Mouse (Mus musculus): ENCODE measurements around the gene Gm36210.

DNA sequence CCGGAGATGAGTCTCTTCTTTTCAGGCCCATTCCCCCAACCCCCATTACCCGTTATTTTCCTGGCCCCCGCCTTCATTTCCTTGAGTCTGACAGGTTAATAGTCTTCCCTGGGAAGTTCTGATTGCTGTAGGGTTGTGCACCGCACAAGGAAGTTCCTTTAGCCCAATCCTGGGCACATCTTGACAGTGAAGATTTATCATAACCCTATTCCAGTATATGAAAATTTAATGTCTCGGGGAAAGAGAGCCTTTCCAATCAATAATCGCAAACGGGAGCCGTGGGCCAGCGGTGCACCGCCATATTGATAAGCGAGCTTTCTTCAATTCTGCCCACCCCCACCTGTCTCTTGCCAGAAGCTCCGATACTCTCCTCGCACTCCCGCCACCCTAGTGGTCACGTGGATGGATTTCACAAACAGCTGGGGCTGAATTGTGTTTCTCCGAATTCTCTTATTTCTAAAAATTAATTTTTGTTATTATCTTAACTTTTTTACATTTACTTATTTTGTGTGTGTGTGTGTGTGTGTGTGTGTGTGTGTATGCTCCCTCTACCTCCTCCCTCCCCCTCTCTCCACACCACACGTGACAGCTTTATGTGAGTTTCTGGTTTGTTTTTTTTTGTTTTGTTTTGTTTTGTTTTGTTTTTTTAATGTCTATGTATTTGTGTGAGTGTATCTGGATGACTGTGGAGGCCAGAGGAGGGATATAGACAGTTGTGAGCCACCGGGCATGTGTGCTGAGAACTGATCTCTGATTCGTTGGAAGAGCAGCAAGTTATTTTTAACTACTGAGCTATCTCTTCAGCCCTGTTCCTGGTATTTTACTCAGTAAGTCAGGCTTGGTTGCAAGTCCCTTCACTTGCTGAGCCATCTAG lies 6.4 kb downstream of the Gm36210 start:
- TF ChIP-seq POLR2A (IDR thresholded peaks at IDR 0.05; ENCODE audit: extremely low read depth, insufficient read depth, low read length) (no peak), CTCF (IDR thresholded peaks at IDR 0.05; ENCODE audit: low read depth, low read length) (no peak)
